8 mouse cellular contexts compared by ENCODE assay signal in genomic region chr5:96997802-96998565, GRCm38 (mm10). TPM values are rescaled to one million over a fixed set of nuclear protein-coding genes. Genes with fewer than 3 reads are reported as not detected.
DNase-seq lines count a peak whose midpoint lies in the region; ATAC-seq and TF ChIP-seq lines count a peak whose summit lies in the region.

No protein-coding gene starts in this region.

- peak overlapping the region; percentile 90 for H3K4me2 ChIP-seq in forebrain, postnatal 0 days (ENCODE audit: low read depth)
- H3K4me2 ChIP-seq in hindbrain, embryonic 11.5 days (replicated peaks; ENCODE audit: low read depth, low read length) = peak overlapping the region; percentile 85
- peak overlapping the region; percentile 87 for H3K4me2 ChIP-seq in limb, embryonic 14.5 days (replicated peaks; ENCODE audit: low read depth, low read length, severe bottlenecking)
- H3K4me2 ChIP-seq in midbrain, embryonic 15.5 days = peak overlapping the region; percentile 83

- no peaks in the 10 kb centered on the region for H3K27me3 ChIP-seq in cerebellum, adult 2 months (ENCODE audit: control insufficient read depth, insufficient read depth, low read length)
- no peaks in the 10 kb centered on the region for H3K27me3 ChIP-seq in forebrain, postnatal 0 days (ENCODE audit: insufficient read depth, low read length)
- no peaks in the 10 kb centered on the region for H3K27me3 ChIP-seq in hindbrain, embryonic 11.5 days (ENCODE audit: control insufficient read depth, insufficient read depth, low read length)
- no peaks in the 10 kb centered on the region for H3K27me3 ChIP-seq in limb, embryonic 14.5 days (ENCODE audit: control insufficient read depth, insufficient read depth, low read length)
- H3K27me3 ChIP-seq in midbrain, embryonic 15.5 days (replicated peaks) = no peaks in the 10 kb centered on the region

- peak; percentile 57 to 60 for DNase-seq in thymus, adult 18-20 months
- DNase-seq in thymus, postnatal 25 days = no peak
- peak; percentile 44 to 67 for DNase-seq in cerebellum, adult 2 months
- peak; percentile 14 for DNase-seq in forebrain, postnatal 0 days
- peak; percentile 55 for DNase-seq in hindbrain, embryonic 11.5 days (ENCODE audit: low spot score)
- no peak for DNase-seq in limb, embryonic 14.5 days (ENCODE audit: low spot score)
- DNase-seq in thymus, postnatal 0 days (ENCODE audit: low spot score) = peak; percentile 32

- H3K4me1 ChIP-seq in cerebellum, adult 2 months (ENCODE audit: control insufficient read depth, insufficient read depth, low read length) = peaks cover 5% of the 10 kb centered on the region; the same call in 1 of the 2 replicates
- peaks cover 8% of the 10 kb centered on the region for H3K4me1 ChIP-seq in forebrain, postnatal 0 days (ENCODE audit: insufficient read depth)
- 0 out of 2 replicates have a peak, but pooled peaks cover 2% of the 10 kb centered on the region for H3K4me1 ChIP-seq in hindbrain, embryonic 11.5 days (replicated peaks; ENCODE audit: control insufficient read depth, insufficient read depth, low read length)
- H3K4me1 ChIP-seq in limb, embryonic 14.5 days (ENCODE audit: control insufficient read depth, insufficient read depth, low read length) = peaks cover 10% of the 10 kb centered on the region
- peaks cover 20% of the 10 kb centered on the region for H3K4me1 ChIP-seq in midbrain, embryonic 15.5 days

- H3K4me3 ChIP-seq in cerebellum, adult 2 months (replicated peaks; ENCODE audit: insufficient read depth, low read depth, low read length) = peak overlapping the region; percentile 96
- peak overlapping the region; percentile 88 for H3K4me3 ChIP-seq in forebrain, postnatal 0 days (ENCODE audit: low read depth, low read length)
- peak overlapping the region; percentile 80 for H3K4me3 ChIP-seq in hindbrain, embryonic 11.5 days (ENCODE audit: low read depth, low read length)
- peak overlapping the region; percentile 84 for H3K4me3 ChIP-seq in limb, embryonic 14.5 days (replicated peaks; ENCODE audit: low read length)
- H3K4me3 ChIP-seq in midbrain, embryonic 15.5 days = peak overlapping the region; percentile 90

- peak overlapping the region; percentile 74 for H3K9ac ChIP-seq in forebrain, postnatal 0 days
- H3K9ac ChIP-seq in hindbrain, embryonic 11.5 days (ENCODE audit: low read depth, low read length) = peak overlapping the region; percentile 74
- peak overlapping the region; percentile 79 for H3K9ac ChIP-seq in limb, embryonic 14.5 days (ENCODE audit: low read depth, low read length, severe bottlenecking)
- peak overlapping the region; percentile 80 for H3K9ac ChIP-seq in midbrain, embryonic 15.5 days

- H3K36me3 ChIP-seq in forebrain, postnatal 0 days (ENCODE audit: insufficient read depth) = no peaks in the 10 kb centered on the region
- H3K36me3 ChIP-seq in hindbrain, embryonic 11.5 days (ENCODE audit: control insufficient read depth, insufficient read depth, low read length) = no peaks in the 10 kb centered on the region
- H3K36me3 ChIP-seq in limb, embryonic 14.5 days (ENCODE audit: control insufficient read depth, insufficient read depth, low read length) = no peaks in the 10 kb centered on the region
- no peaks in the 10 kb centered on the region for H3K36me3 ChIP-seq in midbrain, embryonic 15.5 days (replicated peaks)

- no peak for TF ChIP-seq CTCF in cerebellum, adult 2 months (IDR thresholded peaks at IDR 0.05; ENCODE audit: borderline replicate concordance, insufficient read depth, low read depth, low read length)
- TF ChIP-seq CTCF in forebrain, postnatal 0 days (IDR thresholded peaks at IDR 0.05; ENCODE audit: low read depth) = no peak

- TF ChIP-seq POLR2A in cerebellum, adult 2 months (IDR thresholded peaks at IDR 0.05; ENCODE audit: borderline replicate concordance, insufficient read depth, low read length) = no peak
- TF ChIP-seq POLR2A in limb, embryonic 14.5 days (IDR thresholded peaks at IDR 0.05; ENCODE audit: borderline replicate concordance, extremely low read depth, insufficient read depth, insufficient read length) = no peak

- no peak for ATAC-seq in forebrain, postnatal 0 days
- ATAC-seq in hindbrain, embryonic 11.5 days (ENCODE audit: low FRiP score) = peak; percentile 36
- peak; percentile 8; the same call in 1 of the 2 replicates for ATAC-seq in limb, embryonic 14.5 days (ENCODE audit: low FRiP score, low read depth)
- ATAC-seq in midbrain, embryonic 15.5 days (replicated peaks) = peak; percentile 31

- under 1% methylated on average over 73 of the region's 75 CpGs for WGBS in cerebellum, adult 2 months
- 1% methylated on average over 70 of the region's 75 CpGs for WGBS in forebrain, postnatal 0 days
- WGBS in hindbrain, embryonic 11.5 days = 0% methylated on average over 38 of the region's 75 CpGs
- WGBS in limb, embryonic 14.5 days = 0% methylated on average over 47 of the region's 75 CpGs
- under 1% methylated on average over 75 of the region's 75 CpGs for WGBS in midbrain, embryonic 15.5 days

- H3K9me3 ChIP-seq in forebrain, postnatal 0 days (ENCODE audit: low read length) = no peaks in the 10 kb centered on the region
- H3K9me3 ChIP-seq in hindbrain, embryonic 11.5 days (ENCODE audit: control insufficient read depth, low read length) = no peaks in the 10 kb centered on the region
- no peaks in the 10 kb centered on the region for H3K9me3 ChIP-seq in limb, embryonic 14.5 days (ENCODE audit: control insufficient read depth, low read length)
- H3K9me3 ChIP-seq in midbrain, embryonic 15.5 days = no peaks in the 10 kb centered on the region

- no peak overlapping the region; the same call in 1 of the 2 replicates for H3K27ac ChIP-seq in cerebellum, adult 2 months (ENCODE audit: insufficient read depth, low read length)
- H3K27ac ChIP-seq in forebrain, postnatal 0 days (ENCODE audit: low read depth, low read length) = peak overlapping the region; percentile 85
- H3K27ac ChIP-seq in hindbrain, embryonic 11.5 days (ENCODE audit: low read depth, low read length) = peak overlapping the region; percentile 89
- peak overlapping the region; percentile 86 for H3K27ac ChIP-seq in limb, embryonic 14.5 days (replicated peaks; ENCODE audit: low read depth, low read length)
- peak overlapping the region; percentile 93 for H3K27ac ChIP-seq in midbrain, embryonic 15.5 days

RNA-seq across cellular contexts. Expression of gene Bmp2k, which starts 0.5 kb away (rescaled TPM):
- polyA plus RNA-seq in cerebellum, adult 2 months (2012; rRNA removed) = 10.3 and 11.4 TPM in 2 replicates
- 13.8 and 17.9 TPM in 2 replicates for total RNA-seq in forebrain, postnatal 0 days (2014; rRNA removed)
- polyA plus RNA-seq in forebrain, postnatal 0 days (2015; fragmentation: Nextera tagmentation; extraction: Ambion mirVana) = 5.8 and 7.1 TPM in 2 replicates
- 11.1 and 13.7 TPM in 2 replicates for polyA plus RNA-seq in hindbrain, embryonic 11.5 days (2014; fragmentation: Nextera tagmentation; extraction: Ambion mirVana)
- 5.1 and 5.6 TPM in 2 replicates for polyA plus RNA-seq in limb, embryonic 14.5 days (2012; rRNA removed)
- 10.1 and 11.6 TPM in 2 replicates for polyA plus RNA-seq in limb, embryonic 14.5 days (2014; fragmentation: Nextera tagmentation; extraction: Ambion mirVana)
- 9.2 and 9.9 TPM in 2 replicates for polyA plus RNA-seq in midbrain, embryonic 15.5 days (2015; fragmentation: Nextera tagmentation; extraction: Ambion mirVana)
- polyA plus RNA-seq in thymus, postnatal 0 days (2015; fragmentation: Nextera tagmentation; extraction: Ambion mirVana) = 24.3 and 29.7 TPM in 2 replicates

Comparison
In these comparisons a context has a peak if more than half of its experiments do, and no peak if none do; other contexts are left out.
1. DNase-seq: peak in thymus, adult 18-20 months (2 of 2), cerebellum, adult 2 months (2 of 2), forebrain, postnatal 0 days (single experiment), hindbrain, embryonic 11.5 days (single experiment) and thymus, postnatal 0 days (single experiment); none in thymus, postnatal 25 days (single experiment) and limb, embryonic 14.5 days (single experiment).
2. Peak in every context shown above with its lines, with median percentiles within 50 percentile points of each other: H3K4me3 ChIP-seq, H3K4me2 ChIP-seq and H3K9ac ChIP-seq.